Mouse (Mus musculus): ENCODE measurements around the gene Blm.

DNA sequence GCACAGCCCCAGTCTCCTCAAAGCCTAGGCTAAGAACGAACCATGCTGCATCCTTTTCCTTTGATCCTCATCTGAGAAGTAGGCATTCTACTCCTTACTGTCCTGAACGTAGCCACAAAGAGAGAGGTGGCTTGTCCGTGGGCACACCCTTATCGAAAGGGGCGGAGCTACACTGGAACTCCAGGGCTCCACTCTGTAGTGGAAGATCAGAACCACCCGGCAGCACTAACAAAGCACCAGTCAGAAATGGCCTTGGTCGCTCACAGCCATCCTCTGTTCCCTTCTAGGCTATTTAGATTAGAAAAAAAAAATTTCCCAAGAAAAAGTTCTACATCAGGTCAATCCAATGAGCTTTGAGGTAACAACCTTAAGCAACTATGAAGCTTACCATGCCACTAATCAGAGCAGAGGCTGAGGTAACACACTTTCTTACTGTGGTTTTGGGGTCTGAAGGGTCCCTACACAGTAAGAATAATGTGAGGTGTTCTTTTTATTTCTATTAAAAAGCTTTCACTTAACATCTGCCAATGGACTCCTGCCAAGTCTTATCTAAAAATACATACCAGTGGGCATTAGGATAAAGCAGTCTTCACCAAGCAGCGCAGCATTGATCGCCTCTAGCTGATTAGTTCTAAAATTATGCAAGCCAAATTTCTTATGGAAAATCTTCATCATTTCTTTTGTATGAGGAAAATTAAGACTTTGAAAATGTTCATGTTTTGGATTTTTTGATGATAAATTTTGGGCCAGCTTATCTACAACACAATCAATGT is 35.5 kb downstream of the Blm start:
- no peak for TF ChIP-seq CTCF (IDR thresholded peaks at IDR 0.05; ENCODE audit: low read depth)
- TF ChIP-seq EP300 (IDR thresholded peaks at IDR 0.05; ENCODE audit: low read depth): peak; percentile 45
